Mouse (Mus musculus) C2C12 (cell line): Measurements from ENCODE around the gene Lrmda.

Experiments used
- CTCF ChIP-seq: IDR thresholded peaks from one replicate; pipeline ENCODE4 v1.5.1; 2011; ENCODE audit not compliant: control insufficient read depth, insufficient read depth, insufficient read length
- MYOD1 ChIP-seq: IDR thresholded peaks from one replicate; pipeline ENCODE4 v1.6.1; 2011; ENCODE audit warnings: low read depth; ENCODE audit not compliant: control insufficient read depth, insufficient read length
- MYOG ChIP-seq: IDR thresholded peaks from one replicate; pipeline ENCODE4 v1.6.1; 2011; ENCODE audit not compliant: control insufficient read depth, insufficient read length; ENCODE audit errors: extremely low read depth

- TF ChIP-seq CTCF, result no peak
- TF ChIP-seq MYOD1, result no peak
- no peak for TF ChIP-seq MYOG
Measured at GRCm38 (mm10) chr14:22668302-22668701, 648.8 kb downstream of the Lrmda start.
